Mouse (Mus musculus): Measurements from ENCODE around the gene Plac1. TPM values are rescaled to one million over a fixed set of nuclear protein-coding genes. Genes with fewer than 3 reads are reported as not detected.
A peak's percentile ranks its signal among the peaks of the same experiment; 100 is the strongest.

Plac1 gene
- polyA plus RNA-seq, 1 experiment from 2014 or later, result 8.6 TPM

DNA sequence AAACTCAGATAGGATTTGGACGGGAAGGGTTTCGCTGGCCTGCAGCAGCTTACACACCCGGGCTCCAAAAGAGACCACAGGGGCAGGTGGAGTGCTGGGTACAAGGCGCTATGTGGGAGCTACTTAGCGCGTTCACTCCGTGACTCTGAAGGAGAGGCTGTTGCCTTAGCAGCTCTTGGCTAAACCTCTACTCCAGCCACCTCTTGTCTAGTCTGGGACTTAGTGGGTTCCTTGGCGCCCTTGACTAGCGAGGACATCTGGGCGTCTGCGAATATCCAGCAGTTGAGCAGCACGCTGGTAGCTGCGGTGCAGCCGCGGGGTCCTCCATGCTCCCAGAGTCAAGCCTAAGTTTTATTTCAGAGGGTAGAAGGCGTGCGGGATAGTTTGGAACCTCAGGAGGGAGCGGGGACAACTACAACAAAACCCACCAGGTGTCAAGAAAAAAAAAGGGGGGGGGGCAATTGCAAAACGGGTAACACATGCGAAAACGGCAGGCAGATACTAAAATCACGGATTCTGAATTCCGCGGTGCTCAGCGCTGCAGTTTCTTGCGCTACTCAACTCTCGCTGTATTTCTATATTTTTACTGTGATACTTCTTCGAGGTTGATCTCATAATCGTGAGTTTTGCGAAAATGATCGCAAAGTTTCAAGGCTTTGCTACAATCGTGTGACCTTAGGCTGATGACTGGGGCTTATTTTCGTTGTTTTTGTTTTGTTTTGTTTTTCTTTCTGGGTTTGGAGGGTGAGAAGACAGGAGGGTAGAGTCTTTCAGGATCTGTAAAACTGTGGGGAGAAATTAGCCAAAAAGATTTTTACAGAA, 181.2 kb downstream of the Plac1 start:
- Histone ChIP-seq H3K36me3 (no peaks in the 10 kb centered on the region), H3K27ac (replicated peaks) (peak overlapping the region; percentile 93; the same call in 1 of the 2 replicates), H3K4me1 (peaks cover 5% of the 10 kb centered on the region), H3K9ac (no peak overlapping the region), H3K27me3 (no peaks in the 10 kb centered on the region), H3K9me3 (replicated peaks) (no peaks in the 10 kb centered on the region), H3K4me2 (replicated peaks) (peak overlapping the region; percentile 56), H3K4me3 (replicated peaks) (peak overlapping the region; percentile 57)
- no peak for ATAC-seq (ENCODE audit: insufficient number of reproducible peaks, low FRiP score, low TSS enrichment, low read depth)
- 14% methylated on average over 33 of the region's 33 CpGs for WGBS

DNA sequence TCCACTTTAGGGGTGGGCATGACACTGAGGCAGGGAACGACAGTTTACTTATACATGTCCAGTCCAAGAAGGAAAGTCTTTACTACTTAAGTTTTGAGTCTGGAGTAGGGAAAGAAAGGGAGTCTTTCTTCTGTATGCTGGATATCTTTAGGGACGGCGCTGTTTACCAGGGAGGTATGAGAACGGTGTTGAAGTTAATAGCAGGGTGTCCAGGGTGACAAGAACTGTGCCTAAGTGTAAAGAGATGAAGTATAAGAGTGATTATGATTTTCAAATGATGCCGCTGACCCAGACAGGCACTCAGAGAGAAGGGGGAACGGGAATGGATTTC, 182.2 kb downstream of the Plac1 start:
- WGBS, result 26% methylated on average over 6 of the region's 6 CpGs
- peak overlapping the region; percentile 56 for H3K4me2 ChIP-seq (replicated peaks)
- no peak overlapping the region for H3K9ac ChIP-seq
- peak overlapping the region; percentile 93 for H3K27ac ChIP-seq (replicated peaks)
- H3K4me3 ChIP-seq (replicated peaks), result peak overlapping the region; percentile 57
- ATAC-seq (ENCODE audit: insufficient number of reproducible peaks, low FRiP score, low TSS enrichment, low read depth), result no peak
- H3K4me1 ChIP-seq, result peaks cover 8% of the 10 kb centered on the region
- no peaks in the 10 kb centered on the region for H3K9me3 ChIP-seq (replicated peaks)
- no peaks in the 10 kb centered on the region for H3K36me3 ChIP-seq
- no peaks in the 10 kb centered on the region for H3K27me3 ChIP-seq

DNA sequence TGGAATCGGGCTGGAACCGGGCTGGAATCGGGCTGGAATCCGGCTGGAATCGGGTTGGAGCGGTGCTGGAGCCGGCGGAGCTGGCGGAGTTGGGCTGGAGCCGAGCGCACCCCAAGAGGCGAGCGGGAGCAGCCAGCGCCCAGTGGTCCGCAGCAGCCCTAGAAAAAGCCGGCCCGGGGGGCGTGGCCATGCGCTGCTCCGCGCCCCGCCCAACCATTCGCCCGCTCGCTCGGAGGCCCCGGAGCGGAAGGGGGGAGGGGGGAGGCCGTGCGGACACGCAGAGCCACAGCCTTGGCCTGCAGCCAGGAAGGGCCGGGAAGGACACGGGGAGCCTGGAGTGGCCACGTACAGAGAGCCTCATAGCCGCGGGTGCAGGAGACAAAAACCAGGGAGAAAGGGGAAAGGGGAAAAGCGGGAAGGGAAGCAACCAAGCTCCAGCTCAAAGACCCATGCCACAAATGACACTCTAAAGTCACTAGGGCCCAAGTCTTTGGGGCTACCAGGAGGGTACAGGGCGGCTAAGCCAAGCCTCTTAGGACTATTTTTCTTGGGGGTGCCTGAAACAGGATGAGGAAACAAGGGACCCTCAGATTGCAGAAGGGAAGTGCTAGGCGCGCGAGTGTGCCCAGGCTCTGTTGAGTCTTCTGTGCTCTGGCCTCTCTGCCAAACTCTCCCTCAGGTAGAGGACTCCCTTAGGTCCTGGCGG, 182.7 kb downstream of the Plac1 start:
- peak; percentile 86 for ATAC-seq (ENCODE audit: insufficient number of reproducible peaks, low FRiP score, low TSS enrichment, low read depth)
- no peaks in the 10 kb centered on the region for H3K27me3 ChIP-seq
- peaks cover 13% of the 10 kb centered on the region for H3K4me1 ChIP-seq
- no peaks in the 10 kb centered on the region for H3K36me3 ChIP-seq
- no peaks in the 10 kb centered on the region for H3K9me3 ChIP-seq (replicated peaks)
- peak overlapping the region; percentile 93 for H3K27ac ChIP-seq (replicated peaks)
- peak overlapping the region; percentile 66 for H3K9ac ChIP-seq
- WGBS, result 15% methylated on average over 41 of the region's 42 CpGs
- H3K4me3 ChIP-seq (replicated peaks), result peak overlapping the region; percentile 57
- H3K4me2 ChIP-seq (replicated peaks), result peak overlapping the region; percentile 56

DNA sequence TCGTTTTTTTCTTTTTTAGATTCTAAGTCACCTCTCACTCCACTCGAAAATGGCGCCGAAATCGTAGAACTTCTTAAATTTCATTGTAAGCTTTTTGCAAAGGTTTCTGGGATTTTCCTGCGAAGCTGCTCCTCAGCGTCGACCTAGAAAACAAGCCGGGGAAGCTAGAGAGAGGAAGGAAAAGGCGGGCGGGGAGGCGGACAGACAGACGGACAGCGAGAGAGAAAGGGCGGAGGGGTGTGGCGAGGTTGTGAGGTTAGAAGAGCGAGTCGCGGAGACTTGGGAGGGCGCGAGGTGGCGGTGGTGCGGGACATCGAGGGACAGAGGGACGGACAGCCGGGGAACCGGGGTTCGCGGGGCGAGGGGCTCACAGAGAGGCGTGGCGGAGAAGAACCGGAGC, 183.3 kb downstream of the Plac1 start:
- Histone ChIP-seq H3K4me1 (peaks cover 13% of the 10 kb centered on the region), H3K4me2 (replicated peaks) (peak overlapping the region; percentile 56), H3K9ac (peak overlapping the region; percentile 66), H3K36me3 (no peaks in the 10 kb centered on the region), H3K9me3 (replicated peaks) (no peaks in the 10 kb centered on the region), H3K4me3 (replicated peaks) (peak overlapping the region; percentile 57), H3K27me3 (no peaks in the 10 kb centered on the region), H3K27ac (replicated peaks) (peak overlapping the region; percentile 93)
- 0 out of 2 replicates have a peak, but pooled peaks have one; percentile 4 for ATAC-seq (ENCODE audit: insufficient number of reproducible peaks, low FRiP score, low TSS enrichment, low read depth)
- 22% methylated on average over 33 of the region's 33 CpGs for WGBS

DNA sequence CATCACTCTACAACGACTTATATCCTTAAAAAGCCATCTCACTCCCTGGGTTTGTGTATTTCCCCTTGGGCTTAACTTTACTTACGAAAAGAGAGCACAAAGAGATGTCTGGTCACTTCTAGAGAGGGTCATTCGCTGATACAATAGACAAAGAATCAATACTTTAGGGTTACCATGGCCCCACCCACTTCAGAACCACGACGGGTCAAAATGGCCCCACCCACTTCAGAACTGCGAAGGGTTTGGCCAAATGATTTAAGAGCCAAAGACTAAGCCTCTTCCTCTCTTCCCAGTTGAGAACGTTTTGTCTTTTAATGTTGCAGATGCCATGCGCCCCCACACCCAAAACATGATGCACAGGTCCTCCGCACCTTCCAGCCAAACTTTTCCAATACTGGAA, 184.1 kb downstream of the Plac1 start:
- Histone ChIP-seq H3K27ac (replicated peaks) (peak overlapping the region; percentile 93), H3K36me3 (no peaks in the 10 kb centered on the region), H3K27me3 (no peaks in the 10 kb centered on the region), H3K4me1 (peaks cover 13% of the 10 kb centered on the region), H3K4me2 (replicated peaks) (peak overlapping the region; percentile 56), H3K9me3 (replicated peaks) (no peaks in the 10 kb centered on the region), H3K9ac (no peak overlapping the region), H3K4me3 (replicated peaks) (peak overlapping the region; percentile 57)
- WGBS, result 13% methylated on average over 9 of the region's 9 CpGs
- no peak for ATAC-seq (ENCODE audit: insufficient number of reproducible peaks, low FRiP score, low TSS enrichment, low read depth)

DNA sequence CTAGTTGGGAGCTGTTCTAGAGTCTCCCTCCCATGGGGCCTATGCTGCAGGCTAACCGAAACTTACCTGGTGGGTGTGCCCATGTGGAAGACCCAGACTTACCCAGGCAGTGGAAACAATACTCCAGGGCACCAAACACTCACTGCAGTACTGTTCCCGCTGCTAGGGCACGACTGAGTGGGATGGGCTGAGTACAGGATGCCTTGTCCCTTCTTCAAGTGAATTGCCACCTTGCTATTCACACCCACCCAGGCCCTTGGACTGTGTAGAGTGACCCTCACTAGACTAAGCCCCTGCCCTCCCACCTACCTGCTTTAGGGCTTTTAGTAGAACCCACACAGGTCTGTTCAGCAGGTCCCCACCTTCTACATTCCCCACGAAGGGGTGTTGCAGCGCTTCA, 186.0 kb downstream of the Plac1 start:
- peak overlapping the region; percentile 21 for H3K4me3 ChIP-seq (replicated peaks)
- peak overlapping the region; percentile 25; the same call in 1 of the 2 replicates for H3K4me2 ChIP-seq (replicated peaks)
- H3K36me3 ChIP-seq, result no peaks in the 10 kb centered on the region
- peak overlapping the region; percentile 60; the same call in 1 of the 2 replicates for H3K27ac ChIP-seq (replicated peaks)
- ATAC-seq (ENCODE audit: insufficient number of reproducible peaks, low FRiP score, low TSS enrichment, low read depth), result no peak
- H3K4me1 ChIP-seq, result peaks cover 13% of the 10 kb centered on the region
- no peaks in the 10 kb centered on the region for H3K9me3 ChIP-seq (replicated peaks)
- WGBS, result 36% methylated on average over 5 of the region's 5 CpGs
- H3K9ac ChIP-seq, result no peak overlapping the region
- H3K27me3 ChIP-seq, result no peaks in the 10 kb centered on the region

DNA sequence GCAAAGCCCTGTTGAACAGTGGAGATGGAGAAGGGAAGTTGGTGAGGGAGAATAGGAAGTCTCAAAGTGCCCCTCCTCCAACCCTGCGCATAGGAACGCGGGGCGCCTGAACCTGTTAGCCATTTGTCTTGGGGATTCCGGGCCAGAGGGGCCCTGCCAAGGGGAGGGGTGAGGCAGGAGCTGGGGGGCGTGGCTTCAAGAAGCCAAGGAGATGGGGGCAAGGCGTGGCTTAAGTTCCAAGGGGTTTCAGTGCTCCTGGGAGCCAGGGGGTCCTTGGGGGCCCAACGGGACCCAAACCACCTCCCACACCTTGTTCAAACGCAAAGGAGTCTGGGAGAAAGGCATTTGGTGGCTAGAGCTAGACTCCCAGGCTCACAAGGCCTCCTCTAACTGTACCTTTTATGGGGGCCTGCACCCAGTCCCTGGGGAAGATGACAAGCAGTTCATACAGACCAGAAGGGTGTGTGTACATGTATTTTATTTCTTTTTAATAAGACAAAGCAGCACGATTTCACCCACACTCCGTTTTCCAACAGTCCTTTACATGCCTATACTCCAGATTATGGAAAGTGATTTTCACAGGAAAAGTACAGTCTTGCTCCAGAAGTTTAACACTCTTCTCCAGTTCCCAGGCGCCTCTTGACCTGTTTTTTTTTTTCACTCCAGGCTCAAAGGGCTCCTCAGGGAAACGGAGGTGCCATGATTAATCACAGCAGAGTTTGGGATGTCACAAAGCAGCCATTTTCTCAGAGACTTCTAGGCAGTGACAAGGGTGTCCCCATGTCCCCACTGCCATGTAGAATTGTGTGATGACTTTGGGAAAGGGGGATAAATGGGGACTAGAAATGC, 187.0 kb downstream of the Plac1 start:
- Histone ChIP-seq H3K4me3 (replicated peaks) (peak overlapping the region; percentile 6), H3K27me3 (no peaks in the 10 kb centered on the region), H3K9ac (no peak overlapping the region), H3K36me3 (no peaks in the 10 kb centered on the region), H3K4me2 (replicated peaks) (peak overlapping the region; percentile 33), H3K9me3 (replicated peaks) (no peaks in the 10 kb centered on the region), H3K4me1 (peaks cover 13% of the 10 kb centered on the region), H3K27ac (replicated peaks) (peak overlapping the region; percentile 63)
- 16% methylated on average over 13 of the region's 13 CpGs for WGBS
- peak; percentile 66 for ATAC-seq (ENCODE audit: insufficient number of reproducible peaks, low FRiP score, low TSS enrichment, low read depth)

DNA sequence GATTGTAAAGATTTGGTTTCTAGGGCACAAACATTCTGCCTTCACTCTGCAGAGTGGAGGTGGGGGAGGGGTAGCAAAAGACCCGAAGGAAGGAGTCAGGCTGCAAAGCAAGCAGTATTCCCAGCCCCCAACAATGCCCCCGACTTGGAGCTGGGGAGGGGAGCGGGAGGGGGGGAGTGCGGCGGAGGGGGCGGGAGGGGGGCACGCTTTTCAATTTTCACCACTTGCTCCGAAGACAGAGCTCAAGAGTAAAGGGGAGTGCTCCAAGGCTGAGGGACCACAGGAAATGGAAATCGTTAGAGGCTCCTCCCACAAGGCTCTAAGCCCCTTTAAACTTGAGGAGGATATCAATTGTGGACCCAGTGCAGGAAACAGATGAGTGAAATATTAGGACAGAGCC, 189.6 kb downstream of the Plac1 start:
- H3K36me3 ChIP-seq, result no peaks in the 10 kb centered on the region
- WGBS, result 28% methylated on average over 9 of the region's 9 CpGs
- ATAC-seq (ENCODE audit: insufficient number of reproducible peaks, low FRiP score, low TSS enrichment, low read depth), result no peak
- no peaks in the 10 kb centered on the region for H3K27me3 ChIP-seq
- no peaks in the 10 kb centered on the region for H3K9me3 ChIP-seq (replicated peaks)
- peak overlapping the region; percentile 19; the same call in 1 of the 2 replicates for H3K4me3 ChIP-seq (replicated peaks)
- H3K9ac ChIP-seq, result no peak overlapping the region
- H3K27ac ChIP-seq (replicated peaks), result no peak overlapping the region
- H3K4me1 ChIP-seq, result peaks cover 13% of the 10 kb centered on the region
- H3K4me2 ChIP-seq (replicated peaks), result peak overlapping the region; percentile 32

DNA sequence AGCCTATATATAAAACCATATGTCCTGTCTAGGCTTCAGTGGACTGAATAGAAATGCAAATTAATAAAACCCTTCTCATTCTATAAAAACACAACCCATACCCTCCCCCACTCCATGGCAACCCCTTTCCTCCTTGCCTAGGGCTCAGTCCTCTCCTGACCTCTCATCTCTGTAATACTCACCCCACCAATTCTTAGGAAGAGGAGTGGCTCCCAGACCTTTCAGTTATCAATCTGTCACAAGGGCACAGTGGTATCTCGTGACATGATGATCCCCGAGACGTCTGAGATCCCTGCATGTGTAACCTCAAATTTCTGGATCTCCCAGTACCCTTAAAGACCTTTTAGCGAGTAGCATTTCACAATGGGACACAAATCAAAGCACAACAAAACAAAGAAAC, 190.7 kb downstream of the Plac1 start:
- Histone ChIP-seq H3K9ac (no peak overlapping the region), H3K9me3 (replicated peaks) (no peaks in the 10 kb centered on the region), H3K4me1 (peaks cover 13% of the 10 kb centered on the region), H3K4me3 (replicated peaks) (no peak overlapping the region), H3K27ac (replicated peaks) (no peak overlapping the region), H3K4me2 (replicated peaks) (no peak overlapping the region), H3K36me3 (no peaks in the 10 kb centered on the region), H3K27me3 (no peaks in the 10 kb centered on the region)
- 46% methylated on average over 4 of the region's 4 CpGs for WGBS
- ATAC-seq (ENCODE audit: insufficient number of reproducible peaks, low FRiP score, low TSS enrichment, low read depth), result no peak

DNA sequence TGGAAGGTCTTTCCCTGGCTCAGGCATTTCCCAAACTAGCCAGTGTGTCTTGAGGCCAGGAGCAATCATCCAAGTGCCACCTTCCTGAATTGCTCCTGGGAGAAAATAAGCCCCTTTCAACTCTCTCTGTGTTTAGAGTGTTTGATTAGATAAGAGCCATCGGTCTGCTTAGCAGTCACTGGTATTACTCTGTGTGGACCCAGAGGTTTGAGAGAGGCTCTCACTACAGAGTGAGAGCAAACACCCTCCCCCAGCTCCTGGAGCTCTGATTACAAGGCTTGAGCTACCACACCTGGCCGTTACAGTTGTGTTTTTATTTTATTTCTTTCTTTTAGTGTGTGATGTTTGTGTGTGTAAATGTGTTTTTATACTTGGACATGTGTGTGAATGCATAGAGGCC, 193.0 kb downstream of the Plac1 start:
- H3K36me3 ChIP-seq, result no peaks in the 10 kb centered on the region
- H3K4me1 ChIP-seq, result no peaks in the 10 kb centered on the region
- no peak overlapping the region for H3K4me2 ChIP-seq (replicated peaks)
- no peaks in the 10 kb centered on the region for H3K9me3 ChIP-seq (replicated peaks)
- ATAC-seq (ENCODE audit: insufficient number of reproducible peaks, low FRiP score, low TSS enrichment, low read depth), result no peak
- no peaks in the 10 kb centered on the region for H3K27me3 ChIP-seq
- H3K4me3 ChIP-seq (replicated peaks), result no peak overlapping the region
- no peak overlapping the region for H3K9ac ChIP-seq
- no peak overlapping the region for H3K27ac ChIP-seq (replicated peaks)
- WGBS, result 51% methylated on average over 2 of the region's 2 CpGs

DNA sequence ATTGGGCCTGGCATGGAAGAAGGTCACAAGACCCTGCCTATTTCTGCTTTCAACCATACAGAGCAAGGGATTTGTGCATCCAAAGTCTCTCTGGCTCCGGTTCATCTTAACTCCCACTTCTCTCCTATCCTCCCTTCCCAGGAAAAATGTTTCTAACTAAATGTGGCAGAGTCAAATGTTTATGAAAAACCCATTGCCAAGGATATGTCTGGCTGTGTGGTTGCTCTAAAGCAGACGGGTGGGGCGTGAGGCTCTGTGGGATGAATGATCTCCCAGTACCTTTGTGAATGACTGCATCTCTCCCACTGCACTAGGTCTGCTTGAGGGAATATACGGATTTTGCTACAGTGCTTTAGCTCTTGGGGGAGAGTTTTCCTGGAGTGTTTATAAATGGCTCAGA, 193.9 kb downstream of the Plac1 start:
- H3K4me3 ChIP-seq (replicated peaks), result no peak overlapping the region
- H3K27ac ChIP-seq (replicated peaks), result 0 out of 2 replicates have a peak overlapping the region, but pooled peaks have one; percentile 28
- no peak overlapping the region for H3K9ac ChIP-seq
- H3K27me3 ChIP-seq, result no peaks in the 10 kb centered on the region
- no peaks in the 10 kb centered on the region for H3K36me3 ChIP-seq
- 50% methylated on average over 4 of the region's 4 CpGs for WGBS
- H3K4me1 ChIP-seq, result no peaks in the 10 kb centered on the region
- H3K9me3 ChIP-seq (replicated peaks), result no peaks in the 10 kb centered on the region
- no peak for ATAC-seq (ENCODE audit: insufficient number of reproducible peaks, low FRiP score, low TSS enrichment, low read depth)
- no peak overlapping the region for H3K4me2 ChIP-seq (replicated peaks)

Data from embryonic facial prominence, embryonic 15.5 days (tissue).